Mouse (Mus musculus) granulocyte monocyte progenitor cell, adult 5-6 weeks (primary cell): ENCODE measurements at regions not wholly inside any gene's neighbourhood (a gene's known extent, or its start where the extent isn't known, plus 50 kb on each side); places are given as distances from the start of the nearest gene placed in this dataset.

Experiments used
- ATAC-seq: replicated peaks from 2 replicates; pipeline ENCODE4 v1.8.0; 2016; ENCODE audit warnings: mild to moderate bottlenecking, moderate TSS enrichment, inconsistent platforms; ENCODE audit not compliant: poor library complexity, severe bottlenecking

DNA sequence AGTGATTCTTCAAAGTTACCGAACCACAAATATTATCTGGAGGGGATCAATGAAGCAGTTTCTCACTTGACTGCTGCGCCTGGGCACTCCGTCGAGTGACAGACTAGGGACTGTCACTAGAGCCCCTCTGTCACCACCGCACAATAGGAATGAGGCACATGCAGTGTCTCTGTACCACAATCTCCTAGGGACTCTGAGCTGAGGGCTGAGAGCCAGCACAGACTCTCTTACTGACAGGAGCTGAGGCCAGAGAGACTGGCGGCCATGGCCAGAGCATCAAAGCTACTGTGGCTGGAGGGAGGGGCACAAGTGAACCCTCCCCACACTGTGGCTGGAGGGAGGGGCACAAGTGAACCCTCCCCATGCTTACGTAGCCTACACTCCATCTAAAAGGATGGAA lies 173.7 kb downstream of the Bmp7 start:
- ATAC-seq = no peak

DNA sequence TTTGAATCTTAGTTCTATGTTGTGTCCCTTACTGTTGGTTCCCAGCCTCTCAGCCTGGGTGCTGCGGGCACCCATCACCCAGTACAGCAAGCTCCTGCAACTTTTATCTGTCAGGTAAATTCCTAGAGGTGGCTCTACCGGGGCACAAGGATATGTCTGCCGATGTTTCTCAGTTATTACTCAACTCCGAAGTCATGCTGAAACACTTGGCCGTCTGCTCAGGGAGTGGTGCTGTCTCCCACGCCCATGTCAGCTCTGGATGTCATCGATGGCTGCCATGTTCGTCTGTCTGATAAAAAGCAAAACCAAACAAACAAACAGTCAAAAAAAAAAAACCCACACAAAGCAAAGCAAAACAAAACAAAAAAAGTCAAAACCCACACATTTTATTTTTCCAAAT lies 171.4 kb downstream of the Bmp7 start:
- no peak for ATAC-seq

DNA sequence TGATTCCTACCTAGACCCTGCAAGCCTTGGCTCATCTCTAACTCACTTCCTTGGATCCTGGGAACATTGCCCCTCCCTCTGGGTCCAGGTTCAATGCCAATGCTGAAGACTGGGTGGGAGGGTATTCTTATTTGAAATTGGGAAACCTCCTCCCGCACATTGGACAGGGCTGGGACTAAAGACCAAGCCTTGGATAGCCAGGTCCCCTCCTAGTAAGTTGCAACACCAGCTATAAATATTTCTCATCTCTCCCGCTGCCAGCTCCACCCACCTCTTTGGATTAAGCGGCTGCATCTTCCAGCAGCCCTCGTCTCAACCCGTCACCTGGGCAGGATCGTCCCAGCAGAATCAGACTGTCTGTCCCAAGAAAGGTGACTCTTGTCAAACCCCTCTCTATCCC lies 170.1 kb downstream of the Bmp7 start:
- ATAC-seq = no peak

DNA sequence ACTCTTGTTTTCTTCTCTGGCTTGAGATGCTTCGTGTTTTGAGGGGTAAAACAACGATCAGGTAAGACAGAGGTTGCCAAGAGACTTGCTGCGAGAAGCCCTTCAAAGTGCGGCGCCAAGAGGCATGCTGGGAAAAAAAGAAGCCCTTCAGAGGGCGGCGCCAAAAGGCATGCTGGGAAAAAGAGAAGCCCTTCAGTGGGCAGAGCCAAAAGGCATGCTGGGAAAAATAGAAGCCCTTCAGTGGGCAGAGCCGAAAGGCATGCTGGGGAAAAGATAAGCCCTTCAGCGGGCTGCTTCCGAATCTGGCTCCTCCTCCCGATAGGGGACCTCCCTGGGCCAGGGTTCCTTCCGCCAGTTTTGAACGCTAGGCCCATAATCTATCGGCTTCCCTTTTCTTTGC lies 169.5 kb downstream of the Bmp7 start:
- ATAC-seq = no peak

DNA sequence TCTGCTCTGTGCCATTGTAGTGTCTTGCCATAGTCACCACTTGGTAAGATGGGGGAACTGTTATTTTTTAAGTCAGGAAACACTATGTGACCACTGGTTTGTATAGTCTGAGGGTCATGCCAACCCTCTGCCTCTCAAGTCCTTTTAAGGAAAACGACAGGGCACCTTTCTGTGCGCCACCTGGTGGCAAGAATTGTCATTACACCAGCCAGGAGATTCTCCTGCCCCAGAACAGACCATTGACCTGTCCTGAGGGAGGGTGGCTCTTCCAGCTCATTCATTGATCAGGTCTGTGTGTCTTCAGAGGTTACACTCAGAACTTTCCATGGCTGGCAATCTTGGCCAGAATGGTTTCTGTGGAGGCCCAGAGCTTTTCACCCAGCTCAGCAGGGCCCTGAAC lies 166.9 kb downstream of the Bmp7 start:
- ATAC-seq = peak; percentile 63

DNA sequence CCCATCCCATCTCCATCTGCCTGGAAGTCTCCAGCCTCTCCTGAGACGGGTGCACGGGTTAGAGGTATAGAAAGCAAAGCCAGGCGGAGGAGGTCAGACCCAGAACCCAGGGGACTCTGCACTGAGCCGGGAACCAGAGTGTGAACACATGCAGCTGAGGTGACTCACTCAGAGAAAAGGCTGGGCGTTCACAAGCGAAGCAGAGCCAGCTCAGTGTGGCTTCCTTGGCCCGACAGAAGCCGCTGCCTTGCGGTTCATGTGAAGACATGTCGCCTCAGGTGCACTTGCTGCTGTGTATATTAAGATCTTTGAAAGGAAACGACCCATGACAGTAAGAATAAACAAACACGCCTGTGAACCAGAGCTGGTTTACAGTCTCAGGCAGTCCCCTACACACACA lies 163.6 kb downstream of the Bmp7 start:
- no peak for ATAC-seq

DNA sequence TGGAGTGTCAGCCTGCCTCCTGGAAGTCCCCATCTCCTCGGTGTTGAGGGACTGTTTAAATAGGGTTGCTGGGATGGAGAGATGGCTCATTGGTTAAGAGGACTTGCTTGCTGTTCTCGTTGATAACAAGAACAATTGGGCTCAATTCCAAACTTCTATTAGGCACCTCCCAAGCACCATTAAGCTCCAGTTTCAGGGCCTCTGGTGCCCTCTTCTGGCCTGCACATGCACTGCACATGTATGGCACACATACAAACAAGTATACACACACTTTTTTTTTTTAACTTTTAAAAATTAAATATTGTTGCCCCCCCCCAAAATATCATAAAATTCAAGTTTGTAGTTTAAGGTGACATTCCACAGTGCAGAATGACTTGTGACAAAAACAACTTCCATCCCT lies 162.3 kb downstream of the Bmp7 start:
- ATAC-seq = no peak

DNA sequence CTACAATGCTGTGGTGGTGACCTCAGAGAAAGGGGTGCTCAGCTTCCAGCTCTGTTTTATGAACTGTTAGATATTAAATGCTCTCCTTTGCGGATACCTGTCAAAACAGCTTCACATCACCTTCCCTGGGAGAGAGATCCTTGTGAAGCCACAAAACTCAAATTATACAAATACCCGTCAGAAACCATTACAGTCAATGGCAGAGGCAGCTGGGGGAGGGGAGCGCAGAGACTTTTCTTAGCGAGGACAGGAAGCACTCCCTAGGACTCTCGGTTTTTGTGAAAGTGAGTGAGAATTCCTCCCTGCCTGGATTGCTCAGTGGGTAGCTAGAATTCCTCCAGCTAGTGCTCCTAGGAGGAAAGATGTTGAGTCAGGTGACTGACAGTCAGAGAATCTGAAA lies 161.0 kb downstream of the Bmp7 start:
- ATAC-seq = no peak

DNA sequence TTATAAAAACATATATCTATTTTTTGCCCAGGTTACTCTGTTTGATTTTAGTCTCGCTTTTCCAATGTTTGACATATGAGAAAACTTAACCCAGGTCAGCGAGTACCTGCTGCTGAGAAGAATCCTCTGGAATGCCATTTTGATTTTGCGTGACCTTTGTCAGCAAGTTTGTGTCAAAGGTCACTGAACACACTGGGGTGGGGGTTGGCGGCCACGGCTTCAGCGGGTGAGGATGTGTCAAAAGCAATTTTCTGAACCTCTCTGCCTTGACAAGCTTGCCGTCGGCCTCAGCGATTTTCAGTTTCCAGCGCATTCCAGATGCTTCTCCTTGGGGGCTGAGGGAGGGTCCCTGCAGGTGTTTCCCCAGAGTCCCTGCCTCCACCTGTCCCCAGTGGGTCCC lies 157.4 kb downstream of the Bmp7 start:
- no peak for ATAC-seq

DNA sequence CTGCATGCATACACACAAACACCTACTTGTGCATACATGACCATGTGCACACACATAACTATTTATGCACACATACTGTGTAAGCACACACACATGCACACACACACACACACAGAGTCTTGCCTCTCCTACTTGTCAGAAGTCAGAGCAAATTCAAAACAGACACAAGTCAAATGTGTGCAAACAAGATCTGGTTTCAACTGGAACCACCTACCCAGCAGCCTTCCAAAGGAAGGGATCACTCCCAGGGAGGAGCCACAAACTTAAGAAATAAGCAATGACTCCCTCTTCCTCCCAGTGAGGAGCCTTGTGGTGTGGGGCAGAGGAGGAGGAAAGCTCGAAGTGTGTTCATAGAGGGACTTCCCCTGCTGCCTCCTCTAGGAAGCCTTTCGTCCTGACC lies 153.8 kb downstream of the Bmp7 start:
- no peak for ATAC-seq

DNA sequence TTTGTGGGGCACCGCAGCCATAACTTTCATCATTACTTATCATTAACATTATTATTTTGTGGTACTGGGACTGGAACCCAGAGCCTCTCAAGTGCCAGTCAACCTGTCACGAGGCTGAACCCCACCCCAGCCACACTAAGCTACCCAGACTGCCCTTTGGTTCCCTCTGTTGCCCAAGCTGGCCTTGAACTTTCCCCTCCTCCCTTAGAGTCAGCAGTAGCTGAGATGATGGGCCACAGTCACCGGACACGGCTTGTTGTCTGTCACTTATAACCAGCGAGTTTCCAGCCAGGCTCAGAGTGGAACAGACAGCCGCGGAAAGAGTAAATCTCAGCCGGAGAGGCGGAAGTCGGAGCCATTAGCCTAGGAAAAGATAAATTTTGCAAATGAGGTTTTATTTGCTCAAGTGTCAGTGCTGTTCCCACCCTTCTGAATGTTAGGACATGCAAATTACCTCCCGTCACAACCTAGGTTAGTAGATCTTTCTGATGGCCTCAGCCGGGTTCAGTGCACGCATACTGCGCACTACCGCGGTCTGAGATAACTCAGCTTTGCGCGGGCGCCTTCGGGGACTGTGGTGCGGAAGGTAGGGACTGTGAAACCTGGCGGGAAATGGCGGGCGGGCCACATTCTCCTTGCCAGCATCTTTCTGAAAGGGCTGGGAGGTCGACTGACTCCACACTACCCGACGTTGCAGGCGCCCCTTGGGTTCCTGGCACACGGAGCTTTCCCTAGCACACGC lies 152.7 kb downstream of the Bmp7 start:
- no peak for ATAC-seq

DNA sequence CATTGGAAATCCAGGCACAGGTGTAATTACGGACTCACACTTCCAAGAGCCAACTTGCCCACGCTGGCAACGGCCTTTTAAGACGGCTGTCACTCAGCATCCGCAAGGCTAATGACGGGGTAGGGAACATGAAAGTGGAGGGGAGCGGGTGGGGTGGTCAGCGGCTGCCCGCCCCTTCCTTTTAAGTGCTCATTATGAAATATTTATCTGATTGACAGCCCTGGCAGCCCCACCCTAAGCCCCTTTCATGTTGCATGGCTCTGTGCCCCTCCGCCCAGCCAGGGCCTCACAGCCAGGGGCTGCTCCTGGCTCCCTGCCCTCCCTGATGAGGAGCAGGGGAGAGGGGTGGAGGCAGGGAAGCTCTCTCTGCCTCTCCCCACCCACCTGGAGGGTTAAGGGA lies 150.9 kb downstream of the Bmp7 start:
- ATAC-seq = no peak

DNA sequence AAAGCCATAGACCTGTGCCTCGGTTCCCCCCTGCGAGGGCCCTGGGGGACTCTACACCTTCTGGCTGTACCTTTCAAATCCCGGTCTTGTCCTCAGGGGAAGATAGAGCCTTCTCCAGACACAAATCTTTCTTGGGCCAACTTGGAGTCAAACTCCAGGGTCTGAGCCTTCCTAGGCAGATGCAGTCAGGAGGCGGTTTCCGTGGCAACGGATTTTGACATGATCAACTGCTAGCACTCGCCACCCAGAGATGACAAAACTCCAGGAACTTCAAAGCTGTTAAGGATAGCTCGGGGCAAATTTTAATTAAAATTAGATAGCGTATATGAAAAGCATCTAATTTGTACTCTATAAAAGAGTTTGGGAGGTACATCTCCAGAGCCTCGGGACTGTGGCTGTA lies 147.6 kb downstream of the Bmp7 start:
- no peak for ATAC-seq

DNA sequence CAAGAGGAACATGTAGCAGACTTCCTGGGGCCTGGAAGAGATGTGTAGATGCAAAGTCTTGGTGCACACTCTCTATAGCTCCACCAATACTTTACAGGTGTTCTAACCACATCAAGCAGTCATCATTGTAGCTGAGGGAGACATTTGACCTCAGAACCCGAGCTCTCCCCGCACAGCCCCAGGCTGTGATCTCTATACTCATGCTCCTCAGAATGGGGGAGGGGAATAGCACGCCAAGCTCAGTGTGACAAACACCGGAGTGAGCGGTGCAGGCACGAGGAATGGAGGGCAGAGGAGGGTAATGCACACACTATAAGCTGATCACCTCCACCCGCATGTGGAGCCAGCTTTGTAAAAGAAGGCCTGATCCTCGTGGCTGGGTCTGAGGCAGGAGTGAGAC lies 146.1 kb downstream of the Bmp7 start:
- no peak for ATAC-seq

DNA sequence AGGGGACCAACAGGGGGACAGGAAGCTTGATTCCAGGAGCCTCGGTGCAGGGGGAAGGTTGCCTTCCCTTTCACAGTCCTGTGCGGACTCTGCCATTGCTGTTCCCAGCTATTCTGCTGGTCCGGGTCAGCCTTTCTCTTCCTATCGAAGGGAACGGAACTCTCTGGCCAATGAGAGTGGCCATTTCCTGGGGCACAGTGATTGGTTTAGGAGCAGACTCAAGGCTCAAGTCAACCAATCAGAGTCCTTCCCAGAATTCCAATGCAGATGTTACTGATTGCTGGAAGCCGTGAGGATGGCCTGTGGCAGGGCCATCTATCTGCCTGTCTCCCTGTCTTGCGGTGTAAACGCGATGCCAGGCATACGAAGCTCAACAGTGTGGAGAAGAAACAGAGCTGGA lies 145.3 kb downstream of the Bmp7 start:
- ATAC-seq = no peak

DNA sequence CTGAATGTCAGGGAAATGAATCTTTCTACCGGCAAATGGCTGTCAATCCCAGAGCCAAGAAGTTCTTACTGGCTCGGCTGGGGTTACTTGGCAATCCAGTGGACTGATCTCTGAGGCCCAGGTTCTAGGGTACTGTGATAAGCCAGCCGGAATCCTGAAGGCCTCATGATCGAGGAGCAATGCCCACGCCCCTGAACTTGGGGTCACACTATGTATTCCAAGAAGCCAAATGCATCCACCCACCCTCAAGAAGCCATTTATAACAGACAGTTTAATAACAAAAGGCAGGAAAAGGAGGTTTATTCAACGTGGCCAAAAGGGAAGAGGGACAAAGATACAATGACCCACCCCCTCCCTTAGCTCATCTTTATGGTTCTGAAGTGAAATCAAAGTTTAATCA lies 144.0 kb downstream of the Bmp7 start:
- no peak for ATAC-seq

DNA sequence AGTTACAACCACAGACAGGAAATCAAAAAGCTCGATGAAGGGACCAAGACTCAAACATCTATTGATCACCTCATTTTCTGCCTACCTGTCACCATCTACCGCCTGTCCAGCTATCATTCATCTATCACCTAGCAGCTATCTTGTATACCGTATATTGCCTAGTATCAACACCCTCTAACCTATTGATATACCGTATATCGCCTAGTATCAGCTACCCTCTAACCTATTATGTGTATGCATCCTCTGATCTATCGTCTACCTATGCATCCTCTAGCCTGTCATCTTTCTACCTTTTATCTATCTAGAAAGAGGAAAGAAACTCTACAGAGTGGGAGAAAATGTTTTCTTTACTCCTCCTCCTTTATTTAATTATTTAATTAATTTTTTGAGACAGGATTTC lies 143.2 kb downstream of the Bmp7 start:
- no peak for ATAC-seq

DNA sequence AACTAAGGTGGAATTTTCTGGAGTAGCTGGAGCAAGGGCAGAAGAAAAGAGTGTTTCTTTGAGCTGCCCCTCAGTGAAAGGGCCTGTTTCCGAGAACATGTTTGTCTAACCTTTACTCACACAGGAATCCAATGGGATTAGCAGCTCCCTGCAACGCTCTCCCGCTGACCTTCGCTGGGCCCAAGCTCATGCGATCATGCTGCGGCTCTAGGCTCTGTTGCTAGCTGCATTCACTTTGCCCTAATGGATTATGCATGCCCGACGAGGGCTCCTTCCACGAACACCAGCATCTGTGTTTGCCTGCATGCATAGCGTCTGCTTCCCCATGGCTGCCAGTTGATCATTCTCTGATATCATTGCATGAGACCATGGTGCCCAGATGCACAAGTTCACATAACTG lies 140.2 kb downstream of the Bmp7 start:
- no peak for ATAC-seq

DNA sequence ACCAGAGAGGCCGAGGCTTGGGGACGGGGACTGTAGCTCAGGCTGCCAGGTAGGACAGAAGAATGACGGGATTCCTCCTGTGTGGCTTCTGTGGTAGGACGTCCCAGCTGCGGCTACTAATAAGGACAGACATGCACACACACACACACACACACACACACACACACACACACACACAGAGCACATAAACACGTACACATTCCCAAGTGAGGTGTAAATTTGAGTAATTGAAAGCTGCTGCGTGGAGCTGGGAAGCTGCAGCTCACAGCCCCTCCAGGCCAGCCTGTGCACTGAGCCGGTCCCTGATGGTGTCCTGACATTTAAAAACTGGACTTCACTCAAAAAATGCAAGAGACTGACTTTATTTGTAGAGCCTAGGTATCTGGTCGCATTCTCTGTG lies 139.3 kb downstream of the Bmp7 start:
- ATAC-seq = no peak

DNA sequence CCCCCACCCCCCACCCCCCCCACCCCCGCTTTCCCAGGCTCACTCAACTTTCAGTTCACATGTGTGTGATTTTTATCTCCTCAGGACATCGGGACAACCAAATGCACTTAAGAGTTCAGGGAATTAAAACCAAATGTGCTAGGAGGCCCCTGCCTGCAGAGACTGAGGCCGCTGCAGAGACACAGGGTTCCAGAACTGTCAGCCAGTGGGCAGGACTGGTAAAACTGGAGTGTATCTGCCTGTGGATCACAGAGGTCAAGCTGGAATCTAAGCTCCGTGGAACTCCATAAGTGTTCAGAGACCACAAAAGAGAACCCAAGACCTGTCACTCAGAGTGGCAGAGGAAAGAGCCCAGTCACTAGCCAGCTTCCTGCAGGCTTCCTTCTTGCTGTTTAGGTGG lies 138.3 kb downstream of the Bmp7 start:
- ATAC-seq = no peak

DNA sequence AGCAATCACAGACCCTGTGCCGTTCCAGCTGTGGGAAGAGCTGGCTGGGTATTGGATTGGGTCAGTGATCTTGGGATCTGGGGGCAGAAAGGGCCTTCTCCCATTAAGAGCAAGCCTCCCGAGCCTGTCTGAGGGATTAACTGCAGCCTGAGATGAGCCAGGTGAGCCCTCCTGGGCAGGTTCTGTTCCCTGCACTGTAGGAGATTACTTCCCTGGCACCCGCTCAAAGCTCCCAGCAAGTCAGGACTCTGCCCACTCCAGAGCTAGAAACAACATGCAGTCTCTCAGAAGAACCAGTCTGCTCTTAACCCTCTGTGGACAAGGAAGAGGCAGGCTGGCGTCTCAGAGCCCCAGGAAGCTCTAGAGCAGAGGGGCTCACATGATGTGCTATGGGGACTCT lies 132.7 kb downstream of the Bmp7 start:
- ATAC-seq = no peak

DNA sequence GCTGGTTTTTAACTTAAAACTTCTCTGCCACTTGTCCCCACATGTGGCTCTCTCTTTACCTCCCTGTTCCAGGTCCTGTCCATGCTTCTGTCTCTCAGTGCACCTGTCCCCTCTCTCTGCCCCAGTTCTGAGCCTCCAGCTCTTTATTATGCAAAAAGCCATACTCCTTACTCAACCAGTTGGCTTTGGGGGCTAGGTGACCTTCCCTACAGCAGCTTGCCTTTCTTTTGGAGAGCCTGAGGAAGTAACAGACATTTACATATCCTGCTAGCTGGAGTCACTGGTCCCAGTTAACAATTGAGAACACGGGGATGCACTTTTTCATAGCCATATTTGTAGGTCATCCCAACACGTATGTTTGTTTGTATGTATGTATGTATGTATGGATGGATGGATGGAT lies 130.8 kb downstream of the Bmp7 start:
- ATAC-seq = no peak

DNA sequence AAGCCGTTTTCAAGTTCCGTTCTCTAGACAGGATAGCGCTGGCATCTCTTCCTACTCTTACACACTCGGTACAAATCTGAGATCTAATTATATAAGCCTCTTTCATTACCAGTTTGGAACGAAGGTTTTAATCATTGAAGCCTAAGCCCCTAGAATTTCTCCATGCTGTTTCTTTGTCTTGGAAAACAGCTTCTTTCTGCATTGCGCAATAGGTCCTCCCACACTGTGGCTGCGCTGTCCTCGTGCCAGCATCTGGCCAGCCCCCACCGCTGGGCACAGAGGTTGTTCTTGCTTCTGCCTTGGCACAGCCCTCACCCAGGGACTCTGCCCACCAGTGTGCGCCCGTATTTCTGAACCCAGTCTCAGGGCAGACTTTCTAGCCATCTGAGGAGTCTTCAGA lies 126.8 kb downstream of the Bmp7 start:
- peak; percentile 50 for ATAC-seq
